Mouse (Mus musculus) olfactory bulb, adult 2 months (tissue): ENCODE measurements around the gene E2f4. TPM values are rescaled to one million over a fixed set of nuclear protein-coding genes. Genes with fewer than 3 reads are reported as not detected.
A peak's percentile ranks its signal among the peaks of the same experiment; 100 is the strongest.

Source experiments
- H3K27ac ChIP-seq: fragments of 200-500 bp; 2 replicates; pipeline ENCODE4 v1.5.1; 2012; ENCODE audit warnings: low read depth, low read length; ENCODE audit not compliant: insufficient read depth
- H3K4me1 ChIP-seq: fragments of 200-500 bp; 2 replicates; pipeline ENCODE4 v1.6.1; 2012; ENCODE audit warnings: low read length; ENCODE audit not compliant: control insufficient read depth, insufficient read depth
- H3K4me3 ChIP-seq: fragments of 200-500 bp; 2 replicates; pipeline ENCODE4 v1.5.1; 2012; ENCODE audit warnings: mild to moderate bottlenecking, low read depth, low read length, moderate library complexity; ENCODE audit not compliant: insufficient read depth
- CTCF ChIP-seq: fragments of 200-500 bp; IDR thresholded peaks from 2 replicates; pipeline ENCODE4 v1.5.1; 2012; ENCODE audit warnings: low read depth, mild to moderate bottlenecking, low read length, moderate library complexity; ENCODE audit not compliant: insufficient read depth
- POLR2A ChIP-seq: fragments of 200-500 bp; IDR thresholded peaks from 2 replicates; pipeline ENCODE4 v1.6.1; 2012; ENCODE audit warnings: mild to moderate bottlenecking, low read depth, low read length, moderate library complexity; ENCODE audit not compliant: insufficient read depth
- WGBS: fragments of 180-500 bp; shearing (Covaris S2); methylation state at CpG from one replicate; pipeline ENCODE4 v1.1.7; 2018; 5-methylcytosine and 5-hydroxymethylcytosine counted together
- polyA plus RNA-seq: library from polyadenylated mRNA; stranded (reverse); fragments of >200 nt; gene quantifications from 2 replicates; pipeline ENCODE4 v1.2.4, GENCODE M21; 2012; ENCODE audit warnings: low replicate concordance; ENCODE audit not compliant: missing spikeins, insufficient read depth, insufficient read length

Gene E2f4
- polyA plus RNA-seq, 1 experiment: not detected

DNA sequence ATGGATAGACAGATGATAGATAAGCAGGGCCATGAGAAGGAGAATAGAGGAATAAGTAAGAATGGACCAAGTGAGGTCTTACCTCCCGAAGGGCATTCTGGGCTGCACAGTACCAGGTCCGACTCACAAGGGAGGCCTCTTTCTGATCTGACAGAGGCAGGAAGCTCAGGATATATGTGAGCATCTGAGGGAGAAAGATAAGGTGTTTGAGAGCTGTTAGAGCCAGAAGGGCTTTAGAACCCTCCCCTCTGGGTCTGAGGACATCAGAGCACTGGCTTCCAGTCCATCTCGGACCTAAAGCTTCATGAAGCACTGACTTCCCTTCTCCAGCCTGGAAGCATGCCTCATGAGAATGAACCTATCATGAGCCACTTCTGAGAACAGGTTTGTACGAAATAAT is 25.7 kb downstream of the E2f4 start:
- peaks cover 13% of the 10 kb centered on the region for H3K4me1 ChIP-seq
- WGBS: 91% methylated on average over 4 of the region's 4 CpGs
- TF ChIP-seq CTCF (no peak), POLR2A (no peak)
- H3K4me3 ChIP-seq: no peak overlapping the region
- H3K27ac ChIP-seq: no peak overlapping the region

DNA sequence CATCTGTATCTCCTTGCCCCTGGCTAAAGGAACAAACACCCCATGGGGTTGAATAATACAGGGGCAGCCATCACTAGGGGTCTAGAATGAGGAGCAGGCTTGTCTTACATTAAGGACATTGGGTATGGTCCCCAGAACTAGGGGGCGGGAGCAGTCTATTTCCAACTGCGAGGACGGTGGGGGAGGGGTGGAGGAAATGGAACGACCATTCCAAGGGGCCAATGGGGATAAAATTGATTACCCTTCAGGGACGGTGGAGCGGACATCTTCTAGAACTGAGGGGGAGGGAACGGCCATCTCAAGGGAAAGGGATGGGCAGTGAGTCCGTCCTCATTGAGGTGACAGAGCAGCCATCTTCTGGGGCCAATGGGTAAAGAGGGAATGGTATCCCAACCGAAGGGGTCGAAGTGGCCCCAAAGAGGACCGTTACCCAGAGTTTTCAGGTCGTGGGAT is 28.2 kb downstream of the E2f4 start:
- under 1% methylated on average over 12 of the region's 12 CpGs for WGBS
- Histone ChIP-seq H3K4me1 (peaks cover 9% of the 10 kb centered on the region), H3K4me3 (peak overlapping the region; percentile 82), H3K27ac (peak overlapping the region; percentile 57)
- TF ChIP-seq CTCF (no peak), POLR2A (no peak)

DNA sequence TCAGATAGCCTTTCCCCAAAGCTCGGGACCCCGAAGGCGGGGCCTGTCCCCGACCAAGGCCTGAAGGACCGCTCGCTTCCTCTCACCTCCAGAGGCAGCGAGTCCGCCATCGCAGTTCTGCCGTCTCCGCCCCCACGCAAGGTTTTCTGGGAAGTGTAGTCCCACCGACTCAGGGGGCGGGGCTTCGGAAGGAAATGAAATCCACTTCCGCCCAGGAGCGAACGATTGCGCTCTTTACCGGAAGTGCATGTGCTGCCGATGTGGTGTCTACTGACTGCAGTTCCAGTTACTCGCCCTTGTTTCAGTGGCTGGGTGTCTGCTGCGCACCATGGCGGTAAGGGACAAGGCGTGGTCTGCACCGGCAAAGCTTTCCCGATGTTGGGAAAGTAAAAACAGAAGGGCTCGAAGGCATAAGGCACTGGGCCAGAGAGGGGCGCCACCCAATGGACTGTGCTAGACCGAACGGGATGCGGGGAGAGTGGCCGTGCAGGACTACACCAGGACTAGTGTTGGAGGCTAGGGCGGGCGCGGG is 28.7 kb downstream of the E2f4 start, which contains the start of the genes Lrrc29 and Tmem208:
TSS of gene Lrrc29 (minus strand) at position 138 of the 532 bp plus-strand sequence.
TSS of gene Tmem208 (plus strand) at position 214 of the 532 bp plus-strand sequence.
- TF ChIP-seq CTCF: peak; percentile 50
- TF ChIP-seq POLR2A: peak; percentile 79
- Histone ChIP-seq H3K27ac (peak within 1 kb of the TSS; percentile 57), H3K4me3 (peak within 1 kb of the TSS; percentile 82), H3K4me1 (peaks cover 9% of the 10 kb centered on the region)
- under 1% methylated on average over 36 of the region's 36 CpGs for WGBS

DNA sequence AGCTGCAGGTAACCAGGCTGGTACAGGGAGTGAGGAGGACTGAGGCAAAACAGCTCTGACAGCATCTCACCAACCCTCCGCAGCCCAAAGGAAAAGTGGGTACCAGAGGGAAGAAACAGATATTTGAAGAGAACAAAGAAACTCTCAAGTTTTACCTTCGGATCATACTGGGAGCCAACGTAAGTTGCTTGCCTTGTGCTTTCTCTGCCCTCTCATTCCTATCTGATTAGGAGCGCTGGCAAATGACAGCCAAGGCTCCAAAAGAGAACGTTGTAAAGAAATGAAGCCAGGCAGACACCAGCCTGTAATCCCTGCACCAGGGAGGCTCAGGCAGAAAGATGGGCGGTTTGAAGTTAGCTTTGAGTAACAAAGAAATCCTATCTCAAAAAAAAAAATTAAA is 29.5 kb downstream of the E2f4 start:
- 21% methylated on average over 6 of the region's 6 CpGs for WGBS

DNA sequence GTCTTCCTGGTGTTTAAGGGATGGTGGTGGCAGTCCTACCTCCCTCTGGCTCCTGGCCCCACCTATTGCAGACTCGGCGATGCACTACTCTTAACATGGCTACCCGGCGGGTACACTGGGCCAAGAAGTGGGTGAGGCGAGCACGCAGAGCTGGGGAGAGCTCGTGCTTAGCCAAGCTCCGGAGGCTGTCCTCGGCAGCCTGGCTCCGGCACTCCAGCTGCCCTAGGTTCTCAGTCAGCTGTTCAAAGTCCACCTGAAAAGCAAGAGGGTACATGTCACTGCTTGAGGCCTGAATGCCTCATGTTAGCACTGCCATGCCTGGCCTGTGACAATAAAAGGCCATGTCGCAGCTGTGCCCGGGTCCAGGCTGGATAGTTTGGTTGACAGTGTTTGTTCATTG is 32.9 kb downstream of the E2f4 start:
- Histone ChIP-seq H3K27ac (no peak overlapping the region), H3K4me1 (peaks cover 7% of the 10 kb centered on the region), H3K4me3 (no peak overlapping the region)
- 94% methylated on average over 12 of the region's 12 CpGs for WGBS
- TF ChIP-seq POLR2A: no peak
- no peak for TF ChIP-seq CTCF

More for the DNA sequence above, 29.5 kb downstream of the E2f4 start:
- H3K27ac ChIP-seq: no peak overlapping the region
- H3K4me1 ChIP-seq: peaks cover 9% of the 10 kb centered on the region
- TF ChIP-seq POLR2A (no peak), CTCF (no peak)
- peak overlapping the region; percentile 69 for H3K4me3 ChIP-seq

DNA sequence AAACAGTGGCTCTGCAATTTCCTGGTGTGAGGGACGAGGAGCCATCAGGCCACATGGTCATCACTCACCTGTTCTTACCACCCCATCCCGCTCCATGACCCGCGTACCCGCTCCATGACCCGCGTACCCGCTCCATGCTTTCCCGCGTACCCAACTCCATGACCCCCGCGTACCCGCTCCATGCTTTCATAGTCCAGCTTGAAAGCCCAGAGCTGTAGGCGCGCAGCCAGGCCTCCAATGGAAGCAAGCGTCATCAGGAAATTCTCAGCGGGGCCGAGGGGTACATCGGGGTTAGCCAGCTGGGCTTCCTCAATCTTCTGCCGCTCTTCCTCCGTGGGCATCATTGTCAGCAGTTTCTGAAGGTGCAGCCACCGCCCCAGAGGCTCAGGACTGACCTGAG is 34.0 kb downstream of the E2f4 start:
- Histone ChIP-seq H3K4me3 (no peak overlapping the region), H3K4me1 (peaks cover 7% of the 10 kb centered on the region), H3K27ac (no peak overlapping the region)
- TF ChIP-seq POLR2A (no peak), CTCF (no peak)
- WGBS: 96% methylated on average over 22 of the region's 22 CpGs

DNA sequence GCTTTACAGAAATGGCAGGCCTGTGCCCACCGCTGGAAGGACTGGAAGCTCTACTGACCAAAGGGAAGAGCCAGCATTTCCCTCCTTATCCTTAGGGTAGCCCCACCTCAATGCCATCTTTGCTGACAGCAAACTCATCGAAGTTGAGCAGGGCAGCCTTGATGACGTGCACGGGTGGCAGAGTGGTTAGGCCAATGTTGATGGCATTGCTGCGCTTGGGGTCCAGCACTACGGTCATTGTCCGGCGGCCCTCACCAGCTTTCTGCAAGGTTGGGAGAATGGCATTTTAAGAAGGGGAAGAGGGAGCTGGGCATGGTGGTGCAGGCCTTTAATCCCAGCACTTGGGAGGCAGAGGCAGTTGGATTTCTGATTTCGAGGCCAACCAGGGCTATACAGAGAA is 34.5 kb downstream of the E2f4 start:
- no peak overlapping the region for H3K27ac ChIP-seq
- H3K4me1 ChIP-seq: peaks cover 5% of the 10 kb centered on the region
- H3K4me3 ChIP-seq: no peak overlapping the region
- no peak for TF ChIP-seq CTCF
- TF ChIP-seq POLR2A: no peak
- 94% methylated on average over 9 of the region's 9 CpGs for WGBS

DNA sequence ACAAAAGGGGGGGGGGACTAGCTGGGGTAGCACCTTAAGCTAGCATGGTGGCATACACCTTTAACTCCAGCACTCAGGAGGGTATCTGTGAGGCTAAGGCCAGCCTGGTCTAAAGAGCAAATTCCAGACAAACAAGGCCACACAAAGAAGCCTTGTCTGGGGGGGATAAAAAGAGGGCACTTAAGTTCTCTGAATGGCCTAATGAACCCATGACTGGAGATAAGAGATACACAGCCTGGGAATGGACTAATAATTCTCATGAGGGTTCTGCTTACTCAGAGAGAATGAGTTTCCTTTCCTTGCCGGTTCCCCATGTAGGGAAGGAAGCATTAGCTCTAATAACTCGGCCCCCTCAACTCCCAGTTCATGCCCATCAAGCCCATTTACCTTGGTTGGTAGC is 35.1 kb downstream of the E2f4 start:
- peaks cover under 1% of the 10 kb centered on the region; the same call in 1 of the 2 replicates for H3K4me1 ChIP-seq
- 63% methylated on average over 2 of the region's 2 CpGs for WGBS
- TF ChIP-seq POLR2A (no peak), CTCF (no peak)

DNA sequence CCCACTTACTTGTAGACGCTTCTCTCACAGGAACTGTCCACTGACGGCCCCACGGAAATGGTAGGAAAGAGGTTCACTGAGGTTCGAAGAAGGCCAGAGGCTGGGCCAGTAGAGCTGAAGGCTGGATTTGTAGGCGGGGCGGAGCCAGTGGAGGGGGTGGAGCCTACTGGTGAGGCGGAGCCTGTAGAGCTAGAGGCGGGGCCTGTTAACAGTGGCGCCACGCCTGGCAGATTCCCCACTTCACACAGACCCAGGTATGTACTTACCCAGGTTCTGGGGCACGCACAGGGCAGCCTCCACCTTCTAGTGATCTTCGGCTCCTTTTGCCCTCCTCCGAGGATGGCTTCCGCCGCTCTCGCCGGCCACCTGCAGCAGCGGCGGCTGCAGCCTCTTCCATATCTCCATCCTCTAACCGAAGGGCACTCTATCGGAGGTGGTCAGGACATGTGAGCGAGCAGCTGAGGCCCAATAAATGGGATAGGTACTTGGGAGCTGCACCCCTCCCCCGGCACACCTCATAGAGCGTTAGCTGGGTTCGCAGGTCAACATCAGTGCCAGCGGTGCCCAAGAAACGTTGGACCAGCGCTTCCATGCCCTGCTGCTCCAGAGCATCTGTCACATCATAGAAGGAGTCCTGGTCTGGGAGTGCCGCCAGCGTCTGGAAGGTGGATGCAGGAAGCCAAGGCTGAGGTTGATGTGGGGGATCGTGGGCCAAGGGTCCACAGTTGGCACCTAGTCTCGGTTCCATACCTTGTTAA is 39.1 kb downstream of the E2f4 start:
- Histone ChIP-seq H3K4me1 (no peaks in the 10 kb centered on the region), H3K4me3 (no peak overlapping the region), H3K27ac (no peak overlapping the region)
- WGBS: 58% methylated on average over 32 of the region's 32 CpGs
- no peak for TF ChIP-seq POLR2A
- TF ChIP-seq CTCF: no peak

More for the DNA sequence above, 35.1 kb downstream of the E2f4 start:
- Histone ChIP-seq H3K4me3 (no peak overlapping the region), H3K27ac (no peak overlapping the region)
